Mouse (Mus musculus): ENCODE measurements at regions not wholly inside any gene's neighbourhood (a gene's known extent, or its start where the extent isn't known, plus 50 kb on each side); places are given as distances from the start of the nearest gene placed in this dataset.

- DNase-seq (ENCODE audit: low read depth) = no peak
Measured at GRCm38 (mm10) chr11:52541210-52541609, 145.0 kb downstream of the 9530068E07Rik start.

DNA sequence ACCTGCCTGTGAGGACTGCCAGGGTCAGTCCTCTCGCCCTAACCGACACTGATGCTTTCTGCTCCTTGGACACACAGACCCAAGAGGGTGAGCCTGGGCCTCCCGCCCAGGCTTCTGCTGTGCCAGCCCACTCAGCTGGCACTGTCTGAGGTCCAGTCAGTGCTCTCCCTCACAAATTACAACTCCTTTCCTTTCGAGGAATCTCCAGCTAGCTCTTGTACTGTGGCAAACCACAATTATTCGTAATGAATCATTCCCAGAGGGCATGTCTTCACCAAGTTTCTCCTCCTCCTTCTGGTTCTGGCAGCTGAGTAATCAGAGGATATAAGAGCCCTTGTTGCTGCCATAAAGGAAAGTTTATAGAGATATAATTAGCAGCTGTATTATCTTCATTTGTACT is 155.2 kb downstream of the 9530068E07Rik start:
- DNase-seq (ENCODE audit: low read depth) = peak; percentile 74

GRCm38 (mm10) chr11:52552860-52553259 is 156.6 kb downstream of the 9530068E07Rik start:
- no peak for DNase-seq (ENCODE audit: low read depth)

GRCm38 (mm10) chr11:52557836-52558235 is 161.6 kb downstream of the 9530068E07Rik start:
- DNase-seq (ENCODE audit: low read depth) = no peak

DNA sequence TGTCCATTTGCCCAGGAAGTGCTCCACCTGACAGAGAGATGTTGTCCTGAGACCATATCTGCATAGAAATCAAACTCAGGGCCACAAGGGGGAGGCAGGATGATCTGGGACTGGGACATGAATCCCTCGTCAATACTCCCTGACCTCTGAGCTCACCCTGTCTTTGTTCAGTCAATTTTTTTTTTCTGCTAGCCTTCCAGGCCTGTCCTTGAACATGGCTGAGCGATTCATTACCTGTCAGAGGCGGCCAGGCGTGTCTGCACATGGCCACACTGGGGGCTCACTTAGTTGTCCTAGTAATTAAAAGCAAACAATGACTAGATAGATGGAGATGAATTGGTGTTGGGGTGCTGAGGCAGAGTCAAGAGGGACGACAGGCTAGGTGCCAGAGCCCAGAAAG is 162.6 kb downstream of the 9530068E07Rik start:
- DNase-seq (ENCODE audit: low read depth) = no peak

GRCm38 (mm10) chr11:52561281-52561680 is 165.1 kb downstream of the 9530068E07Rik start:
- DNase-seq (ENCODE audit: low read depth) = no peak

GRCm38 (mm10) chr11:52565457-52565856 is 169.2 kb downstream of the 9530068E07Rik start:
- DNase-seq (ENCODE audit: low read depth) = no peak

DNA sequence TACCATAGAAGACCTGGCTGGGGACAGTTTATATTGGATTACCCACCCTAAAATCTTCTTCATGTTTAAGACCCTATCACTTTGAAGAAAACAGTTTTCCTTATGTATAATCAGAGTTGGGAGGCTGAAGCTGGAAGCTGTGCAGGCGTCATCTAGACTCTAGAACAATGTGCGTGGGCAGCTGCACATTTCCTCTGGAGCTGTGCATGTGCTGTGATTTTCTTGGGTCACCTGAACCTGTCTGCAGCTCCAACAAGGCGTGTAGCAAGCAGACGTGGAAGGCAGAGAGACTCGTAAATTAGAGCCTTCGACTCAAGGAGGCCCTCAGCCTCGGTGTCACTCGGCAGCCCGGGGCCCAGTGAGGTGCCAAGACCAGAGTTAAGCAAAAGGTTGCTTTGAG is 169.8 kb downstream of the 9530068E07Rik start:
- DNase-seq (ENCODE audit: low read depth) = no peak

GRCm38 (mm10) chr11:52567945-52568687 is 171.9 kb downstream of the 9530068E07Rik start:
- no peak for DNase-seq (ENCODE audit: low read depth)

- DNase-seq (ENCODE audit: low read depth) = no peak
Measured at GRCm38 (mm10) chr11:52568794-52569193, 172.6 kb downstream of the 9530068E07Rik start.

DNA sequence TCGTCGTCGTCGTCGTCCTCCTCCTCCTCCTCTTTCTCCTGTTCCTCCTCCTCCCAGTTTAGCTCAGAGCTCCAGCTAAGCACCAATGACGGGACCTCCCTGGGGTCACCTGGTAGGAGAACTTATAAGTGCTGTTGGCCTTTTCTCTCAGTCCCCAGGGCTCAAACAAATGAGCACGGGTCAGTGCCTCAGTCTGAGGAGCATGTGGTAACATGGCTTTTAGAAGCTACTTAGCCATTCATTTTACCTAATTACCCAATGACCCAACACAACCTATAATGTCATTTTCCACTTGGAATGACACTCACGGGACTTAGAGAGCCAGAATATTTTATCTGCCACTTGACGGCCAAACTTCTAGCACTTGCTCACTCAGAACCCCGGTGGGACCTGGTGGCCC is 173.5 kb downstream of the 9530068E07Rik start:
- no peak for DNase-seq (ENCODE audit: low read depth)

DNA sequence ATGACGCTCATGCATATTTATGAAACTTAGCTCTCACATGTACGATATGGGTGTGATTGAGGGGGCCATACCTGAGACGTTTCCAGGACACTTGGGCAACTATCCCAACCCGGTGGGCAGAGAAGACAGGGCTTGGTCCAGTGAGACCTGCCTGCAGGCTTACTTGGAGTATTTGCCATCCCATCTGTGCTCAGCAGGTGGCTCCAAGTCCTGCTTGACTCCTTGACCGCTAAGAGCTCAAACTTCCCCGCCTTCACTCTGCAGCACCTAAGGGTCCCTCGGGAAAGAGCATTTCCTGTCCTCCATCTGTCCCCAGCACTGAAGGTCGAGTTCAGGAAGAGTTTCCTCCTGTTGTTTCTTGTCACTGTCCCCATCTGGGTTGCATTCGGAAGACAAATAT is 182.2 kb downstream of the 9530068E07Rik start:
- DNase-seq (ENCODE audit: low read depth) = no peak

- no peak for DNase-seq (ENCODE audit: low read depth)
Measured at GRCm38 (mm10) chr11:52579764-52580377, 183.6 kb downstream of the 9530068E07Rik start.

- no peak for DNase-seq (ENCODE audit: low read depth)
Measured at GRCm38 (mm10) chr11:52591596-52592180, 172.7 kb upstream of the Fstl4 start.

DNA sequence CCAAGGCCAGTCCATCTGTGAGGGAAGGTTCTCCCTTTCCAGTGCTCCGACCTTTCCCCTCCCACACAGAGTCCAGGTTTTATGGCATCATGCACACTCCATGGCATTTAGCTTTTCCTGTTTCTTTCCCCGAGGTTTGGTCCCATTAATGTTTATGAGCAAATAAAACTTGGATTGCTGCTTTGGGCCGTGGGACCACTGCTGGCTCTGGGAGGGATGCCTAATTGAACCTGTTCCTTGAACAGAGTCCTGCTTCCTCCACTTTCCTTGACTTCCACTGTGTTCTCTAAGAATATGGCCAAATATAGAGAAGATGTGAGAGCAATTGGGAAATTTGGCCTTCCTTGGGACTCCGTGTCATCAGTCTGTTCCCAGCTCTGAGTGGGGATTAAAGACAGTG is 170.3 kb upstream of the Fstl4 start:
- no peak for DNase-seq (ENCODE audit: low read depth)

DNA sequence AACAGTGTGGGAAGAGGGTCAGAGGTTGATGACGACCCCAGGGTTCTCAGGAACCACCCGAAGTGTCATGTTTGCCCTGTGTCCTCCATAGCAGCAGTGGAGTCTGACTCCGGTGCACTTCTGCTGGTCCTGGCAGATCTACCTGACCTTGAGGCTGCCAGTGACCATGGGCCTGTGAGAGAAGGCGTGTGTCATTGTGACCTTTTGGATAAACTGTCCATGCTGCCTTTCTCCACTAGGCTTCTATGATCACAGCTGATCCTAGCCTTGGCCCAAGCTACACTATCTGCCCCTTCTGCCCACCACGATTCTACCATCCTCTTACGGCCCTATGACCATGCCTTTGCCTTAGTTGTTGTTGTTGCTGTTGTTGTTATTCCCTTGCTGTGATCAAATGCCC is 163.2 kb upstream of the Fstl4 start:
- DNase-seq (ENCODE audit: low read depth) = no peak

DNA sequence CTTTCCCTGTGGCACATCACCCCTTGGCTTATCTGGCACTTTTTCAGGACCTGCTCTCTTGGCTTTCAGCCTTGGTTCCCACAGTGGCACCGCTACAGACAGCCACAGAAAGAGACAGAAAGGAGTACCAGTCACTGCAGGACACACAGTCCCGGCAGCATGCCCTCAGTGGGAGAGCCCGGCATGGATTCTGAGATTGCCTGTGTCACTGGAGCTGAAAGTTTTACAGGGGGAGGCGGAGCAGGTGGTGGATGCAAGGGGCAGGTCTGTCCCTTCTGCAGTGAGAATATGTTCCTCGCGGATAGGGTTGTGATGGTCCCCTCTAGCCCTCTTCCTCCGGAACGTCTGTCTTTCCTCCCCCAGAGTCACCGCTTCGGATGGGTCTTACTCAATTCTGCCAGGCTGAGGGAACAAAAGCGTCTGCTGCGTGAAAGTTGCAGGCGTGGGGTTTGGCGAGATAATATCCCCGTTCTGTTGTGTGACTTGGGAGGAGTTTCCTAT is 162.3 kb upstream of the Fstl4 start:
- no peak for DNase-seq (ENCODE audit: low read depth)

DNA sequence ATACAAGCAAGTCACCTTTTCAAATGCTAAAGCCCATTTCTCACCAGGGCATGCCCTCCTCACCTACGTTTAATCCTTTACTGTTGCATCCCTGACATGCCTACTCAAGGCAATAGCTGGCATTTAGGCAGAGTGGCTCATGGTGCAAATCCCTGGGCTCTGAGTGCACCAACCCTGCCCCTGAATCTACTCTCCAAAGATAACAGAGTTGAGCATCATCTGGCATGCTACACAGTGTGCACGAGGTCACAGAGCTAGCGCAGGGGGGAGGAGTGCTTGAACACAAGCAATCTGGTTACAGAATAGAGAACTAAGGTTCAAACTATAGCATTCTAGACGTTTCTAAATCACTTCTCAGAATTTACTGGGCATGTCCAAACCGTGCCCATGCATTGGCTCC is 161.6 kb upstream of the Fstl4 start:
- DNase-seq (ENCODE audit: low read depth) = no peak

DNA sequence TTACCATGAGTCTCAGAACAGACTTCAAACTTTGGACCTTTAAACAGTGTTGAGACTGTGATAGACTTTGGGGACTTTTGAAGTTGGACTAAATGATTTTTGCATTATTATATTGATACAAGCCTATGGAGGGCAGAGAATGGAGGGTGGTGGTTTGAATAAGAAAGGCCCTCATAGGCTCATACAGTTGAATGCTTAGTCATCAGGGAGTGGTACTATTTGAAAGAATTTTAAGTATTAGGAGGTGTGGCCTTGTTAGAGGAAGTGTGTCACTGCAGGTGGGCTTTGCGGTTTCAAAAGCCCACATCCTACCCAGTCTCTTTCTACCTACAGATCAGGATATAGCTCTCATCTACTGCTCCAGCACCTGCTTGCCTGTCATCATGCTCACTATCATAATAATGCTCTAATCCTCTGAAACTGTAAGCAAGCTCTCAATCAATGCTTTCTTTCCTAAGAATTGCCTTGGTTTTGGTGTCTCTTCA is 153.7 kb upstream of the Fstl4 start:
- no peak for DNase-seq (ENCODE audit: low read depth)

DNA sequence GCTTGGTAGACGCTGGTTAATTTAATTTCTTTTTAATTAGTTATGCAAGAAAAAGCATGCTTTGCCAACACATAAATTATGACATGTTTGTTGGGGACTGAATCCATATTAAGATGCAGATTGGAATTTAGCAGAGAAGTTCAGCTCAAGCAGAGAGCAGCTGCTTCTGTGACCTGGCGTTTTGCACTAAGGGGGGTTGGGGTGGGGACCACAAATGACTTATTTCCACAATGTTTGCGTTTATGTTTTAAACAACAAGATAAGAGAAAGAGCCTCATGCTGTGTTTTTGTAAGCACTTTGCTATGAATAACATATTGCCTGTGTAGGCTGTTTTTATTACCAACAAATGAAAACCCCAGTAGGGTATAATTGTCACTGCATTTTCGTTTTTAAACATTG is 148.8 kb upstream of the Fstl4 start:
- DNase-seq (ENCODE audit: low read depth) = no peak

- DNase-seq (ENCODE audit: low read depth) = no peak
Measured at GRCm38 (mm10) chr11:52618646-52619045, 145.8 kb upstream of the Fstl4 start.

DNA sequence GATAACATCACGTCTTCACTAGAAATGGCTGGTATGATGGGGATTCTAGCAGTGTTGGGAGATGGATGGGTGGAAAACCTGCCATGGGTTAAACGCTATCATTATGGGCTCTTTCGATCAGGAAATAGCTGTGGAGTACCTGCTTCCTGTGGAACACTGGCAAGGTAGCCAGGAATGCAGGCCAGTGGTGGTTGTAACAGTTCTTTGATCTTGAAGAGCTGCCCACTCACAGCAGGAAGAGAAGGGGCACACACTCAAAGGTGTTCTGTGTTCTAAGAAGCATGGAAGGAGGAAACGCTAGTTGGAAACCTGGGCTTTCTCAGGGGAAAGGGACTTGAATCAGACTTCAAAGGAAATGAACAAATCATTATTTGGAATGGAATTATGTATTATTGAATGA is 141.6 kb upstream of the Fstl4 start:
- no peak for DNase-seq (ENCODE audit: low read depth)

GRCm38 (mm10) chr11:52628875-52629274 is 135.6 kb upstream of the Fstl4 start:
- no peak for DNase-seq (ENCODE audit: low read depth)

Measured in fibroblast of lung, adult 2 months (primary cell).